Mouse (Mus musculus): ENCODE results near the gene Gm9513. TPM values are rescaled to one million over a fixed set of nuclear protein-coding genes. Genes with fewer than 3 reads are reported as not detected.

Gene Gm9513
- not detected in 2 replicates for polyA plus RNA-seq (2015; fragmentation: Nextera tagmentation; extraction: Ambion mirVana)

DNA sequence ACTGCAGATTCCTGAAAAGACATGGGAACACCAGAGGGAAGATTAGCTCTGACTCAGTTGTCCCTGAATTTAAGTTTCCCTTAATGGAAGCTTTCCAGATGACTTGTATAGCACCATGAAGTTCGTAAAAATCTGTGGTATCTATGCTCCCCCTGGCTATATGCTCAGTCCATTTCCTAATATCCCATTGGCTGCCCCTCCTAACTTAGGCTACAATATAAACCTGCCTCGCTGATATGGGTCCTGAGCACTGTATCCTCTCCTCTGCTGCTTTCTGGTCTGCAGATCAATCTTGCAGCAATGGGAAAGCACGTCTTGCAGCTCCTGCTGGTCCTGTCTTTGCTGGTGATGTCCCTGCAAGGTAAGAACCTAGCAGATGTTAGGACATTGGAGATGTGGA lies at the start of gene Gm9513:
Gene Gm9513 (plus strand): TSS at position 301 of the 400 bp plus-strand sequence.
- Histone ChIP-seq H3K27me3 (no peaks in the 10 kb centered on the region), H3K9me3 (0 out of 2 replicates have a peak, but pooled peaks cover 15% of the 10 kb centered on the region), H3K4me2 (no peak within 1 kb of the TSS), H3K36me3 (no peaks in the 10 kb centered on the region), H3K4me1 (replicated peaks) (no peaks in the 10 kb centered on the region), H3K4me3 (no peak within 1 kb of the TSS), H3K9ac (no peak within 1 kb of the TSS), H3K27ac (replicated peaks) (no peak within 1 kb of the TSS)
- no peak for ATAC-seq (ENCODE audit: low read depth)
- WGBS, result 63% methylated on average over 3 of the region's 3 CpGs

DNA sequence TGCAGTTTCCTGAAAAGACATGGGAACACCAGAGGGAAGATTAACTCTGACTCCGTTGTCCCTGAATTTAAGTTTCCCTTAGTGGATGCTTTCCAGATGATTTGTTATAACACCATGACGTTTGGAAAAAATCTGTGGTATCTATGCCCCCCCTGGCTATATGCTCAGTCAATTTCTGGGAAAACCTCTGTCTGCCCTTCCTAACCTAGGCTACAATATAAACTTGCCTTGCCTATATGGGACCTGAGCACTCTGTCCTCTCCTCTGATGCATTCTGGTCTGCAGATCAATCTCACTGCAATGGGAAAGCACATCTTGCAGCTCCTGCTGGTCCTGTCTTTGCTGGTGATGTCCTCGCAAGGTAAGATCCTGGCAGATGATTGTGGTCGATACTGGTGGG lies 43.9 kb upstream of the Gm9513 start, which contains the start of gene Gm7257:
Gene Gm7257 (plus strand): TSS at position 301 of the 400 bp plus-strand sequence.
- Histone ChIP-seq H3K9ac (no peak within 1 kb of the TSS), H3K27me3 (no peaks in the 10 kb centered on the region), H3K4me3 (no peak within 1 kb of the TSS), H3K4me1 (replicated peaks) (no peaks in the 10 kb centered on the region), H3K9me3 (peaks cover 30% of the 10 kb centered on the region), H3K27ac (replicated peaks) (no peak within 1 kb of the TSS), H3K36me3 (no peaks in the 10 kb centered on the region), H3K4me2 (no peak within 1 kb of the TSS)
- WGBS, result 76% methylated on average over 4 of the region's 4 CpGs
- ATAC-seq (ENCODE audit: low read depth), result no peak

DNA sequence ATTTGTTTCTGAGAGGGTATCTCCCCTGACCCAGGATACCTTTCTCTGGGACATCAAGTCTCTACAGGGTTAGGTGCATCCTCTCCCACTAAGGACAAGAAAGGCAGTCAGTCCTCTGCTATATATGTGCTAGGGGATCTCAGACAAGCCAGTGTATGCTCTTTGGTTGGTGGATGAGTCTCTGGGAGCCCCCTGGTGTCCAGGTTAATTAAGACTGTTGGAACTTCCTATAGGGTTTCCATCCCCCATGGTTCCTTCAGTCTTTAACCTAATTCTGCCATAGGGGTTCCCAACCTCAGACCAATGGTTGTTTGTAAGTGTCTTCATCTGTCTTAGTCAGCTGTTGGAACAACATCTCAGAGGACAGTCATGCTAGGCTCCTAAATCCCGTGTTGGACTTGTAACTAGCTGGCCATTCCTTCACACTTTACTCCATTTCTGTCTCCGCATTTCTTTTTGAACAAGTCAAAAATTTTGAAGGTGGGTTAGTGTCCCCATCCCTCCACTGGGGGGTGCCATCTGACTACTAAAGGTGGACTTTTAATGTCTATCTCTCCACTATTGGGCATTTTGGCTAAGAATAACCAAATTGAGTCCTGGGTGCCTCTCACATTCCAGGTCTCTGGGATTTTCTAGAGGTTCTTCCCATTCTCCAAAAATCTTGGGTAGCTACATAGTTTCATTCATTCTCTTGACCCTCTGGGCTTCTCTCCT lies 40.2 kb upstream of the Gm9513 start:
- peaks cover 33% of the 10 kb centered on the region for H3K9me3 ChIP-seq
- H3K36me3 ChIP-seq, result no peaks in the 10 kb centered on the region
- H3K4me3 ChIP-seq, result no peak overlapping the region
- no peak for ATAC-seq (ENCODE audit: low read depth)
- H3K4me1 ChIP-seq (replicated peaks), result no peaks in the 10 kb centered on the region
- no peak overlapping the region for H3K9ac ChIP-seq
- H3K4me2 ChIP-seq, result no peak overlapping the region
- H3K27ac ChIP-seq (replicated peaks), result no peak overlapping the region
- no peaks in the 10 kb centered on the region for H3K27me3 ChIP-seq
- 41% methylated on average over 2 of the region's 2 CpGs for WGBS

DNA sequence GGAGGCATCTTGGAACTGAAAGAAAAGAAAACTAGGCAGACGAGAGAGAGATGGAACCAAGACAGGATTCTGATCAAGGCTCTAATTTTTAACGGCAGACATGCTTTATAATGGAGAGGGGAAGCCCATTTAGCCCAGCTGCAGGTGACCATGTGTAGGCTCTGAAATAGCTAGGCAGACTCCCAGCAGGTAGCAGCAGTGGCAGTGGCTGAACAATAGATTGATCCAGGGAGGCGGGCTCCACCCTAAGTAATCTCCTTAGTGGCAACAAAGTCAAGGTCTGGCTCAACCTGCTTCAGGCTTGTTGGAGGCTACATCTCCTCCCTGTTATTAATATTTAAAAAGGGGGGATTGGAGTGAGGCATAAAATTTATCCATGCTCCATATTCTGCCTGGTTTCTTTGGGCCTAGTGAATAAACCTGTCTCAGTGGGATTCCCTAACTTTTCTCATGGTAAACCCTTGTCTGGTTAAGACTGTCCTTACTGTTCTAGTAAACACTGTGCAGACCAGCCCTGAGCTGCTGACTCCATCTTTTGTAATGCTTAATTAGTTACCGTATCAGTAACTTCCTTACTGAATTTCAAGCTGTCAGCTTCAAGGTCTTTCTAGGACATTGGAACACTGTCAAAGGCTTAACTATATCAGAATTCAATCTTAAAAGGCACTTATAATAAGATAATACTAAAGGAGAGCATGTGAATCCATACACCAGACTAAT lies 19.2 kb downstream of the Gm9513 start:
- Histone ChIP-seq H3K9me3 (peaks cover 25% of the 10 kb centered on the region), H3K4me3 (no peak overlapping the region), H3K4me1 (replicated peaks) (no peaks in the 10 kb centered on the region), H3K4me2 (no peak overlapping the region), H3K9ac (no peak overlapping the region), H3K36me3 (no peaks in the 10 kb centered on the region), H3K27ac (replicated peaks) (no peak overlapping the region), H3K27me3 (no peaks in the 10 kb centered on the region)
- 82% methylated on average over 4 of the region's 4 CpGs for WGBS
- ATAC-seq (ENCODE audit: low read depth), result no peak

DNA sequence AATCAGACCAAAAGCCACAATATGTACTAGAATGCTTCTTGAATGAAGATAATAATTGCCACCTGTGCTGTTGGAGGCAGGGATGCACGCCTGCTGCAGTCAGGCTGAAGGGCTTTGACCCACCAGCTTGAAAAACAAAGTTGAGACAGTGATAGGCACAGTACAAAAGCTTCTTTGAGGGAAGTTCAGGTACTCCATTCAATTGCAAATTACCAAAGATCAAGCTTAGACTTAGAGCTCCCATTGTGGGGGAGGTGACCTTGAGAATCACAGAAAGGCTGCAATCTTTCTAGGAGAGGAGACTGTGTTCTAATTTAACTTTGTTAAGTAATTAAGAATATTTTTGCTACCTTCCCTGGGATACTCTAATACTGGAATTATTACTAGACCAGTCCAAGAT lies 20.4 kb downstream of the Gm9513 start:
- H3K9ac ChIP-seq, result no peak overlapping the region
- H3K4me2 ChIP-seq, result no peak overlapping the region
- no peaks in the 10 kb centered on the region for H3K27me3 ChIP-seq
- no peak for ATAC-seq (ENCODE audit: low read depth)
- no peaks in the 10 kb centered on the region for H3K36me3 ChIP-seq
- 63% methylated on average over 1 of the region's 1 CpGs for whole genome bisulfite sequencing
- no peak overlapping the region for H3K27ac ChIP-seq (replicated peaks)
- H3K4me3 ChIP-seq, result no peak overlapping the region
- H3K9me3 ChIP-seq, result peaks cover 25% of the 10 kb centered on the region
- no peaks in the 10 kb centered on the region for H3K4me1 ChIP-seq (replicated peaks)

DNA sequence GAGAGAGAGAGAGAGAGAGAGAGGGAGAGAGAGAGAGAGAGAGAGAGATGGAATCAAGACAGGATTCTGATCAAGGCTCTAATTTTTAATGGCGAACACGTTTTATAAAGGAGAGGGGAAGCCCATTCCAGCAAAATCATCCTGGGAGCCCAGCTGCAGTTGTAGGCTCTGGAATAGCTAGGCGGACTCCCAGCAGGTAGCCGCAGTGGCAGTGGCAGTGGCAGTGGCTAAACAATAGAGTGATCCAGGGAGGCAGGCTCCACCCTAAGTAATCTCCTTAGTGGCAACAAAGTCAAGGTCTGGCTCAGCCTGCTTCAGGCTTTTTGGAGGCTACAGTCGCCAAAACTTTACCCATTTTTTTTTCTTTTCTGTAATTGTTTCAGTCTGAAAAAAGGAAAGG lies 28.8 kb downstream of the Gm9513 start:
- Histone ChIP-seq H3K36me3 (no peaks in the 10 kb centered on the region), H3K9me3 (peaks cover 16% of the 10 kb centered on the region), H3K27me3 (no peaks in the 10 kb centered on the region), H3K27ac (replicated peaks) (no peak overlapping the region), H3K4me1 (replicated peaks) (no peaks in the 10 kb centered on the region), H3K4me3 (no peak overlapping the region), H3K9ac (no peak overlapping the region), H3K4me2 (no peak overlapping the region)
- WGBS, result 84% methylated on average over 5 of the region's 5 CpGs
- no peak for ATAC-seq (ENCODE audit: low read depth)

Other genes with a start within 250 kb of the Gm9513 start
- not detected in 2 replicates for gene Gm7257, start 43.8 kb upstream of the Gm9513 start, polyA plus RNA-seq (2015; fragmentation: Nextera tagmentation; extraction: Ambion mirVana)
- gene Gm5615, start 66.3 kb downstream of the Gm9513 start, polyA plus RNA-seq (2015; fragmentation: Nextera tagmentation; extraction: Ambion mirVana), result not detected in 2 replicates
- not detected in 2 replicates for gene Gm17689, start 107.0 kb downstream of the Gm9513 start, polyA plus RNA-seq (2015; fragmentation: Nextera tagmentation; extraction: Ambion mirVana)
- gene A630095E13Rik, start 167.7 kb downstream of the Gm9513 start, polyA plus RNA-seq (2015; fragmentation: Nextera tagmentation; extraction: Ambion mirVana), result not detected in 2 replicates
- gene Acrv1, start 217.6 kb downstream of the Gm9513 start, polyA plus RNA-seq (2015; fragmentation: Nextera tagmentation; extraction: Ambion mirVana), result not detected in 2 replicates